Mouse (Mus musculus) forebrain, embryonic 13.5 days (tissue): ENCODE results near the gene Fndc7. TPM values are rescaled to one million over a fixed set of nuclear protein-coding genes. Genes with fewer than 3 reads are reported as not detected.

Experiments
- ATAC-seq: fragments of 200-750 bp; cut with Nextera tagmentation; 2 replicates; pipeline ENCODE4 v1.8.0; 2017
- H3K27ac ChIP-seq: fragments of 300-500 bp; sonication (generic); 2 replicates; pipeline ENCODE4 v1.5.1; 2015; ENCODE audit warnings: inconsistent platforms, mild to moderate bottlenecking, moderate library complexity
- H3K27me3 ChIP-seq: fragments of 300-500 bp; sonication (generic); 2 replicates; pipeline ENCODE4 v1.6.1; 2015; ENCODE audit warnings: mild to moderate bottlenecking, inconsistent platforms
- H3K36me3 ChIP-seq: fragments of 300-500 bp; sonication (generic); 2 replicates; pipeline ENCODE4 v1.6.1; 2015; ENCODE audit warnings: mild to moderate bottlenecking, inconsistent platforms; ENCODE audit not compliant: poor library complexity, severe bottlenecking
- H3K4me1 ChIP-seq: fragments of 300-500 bp; sonication (generic); 2 replicates; pipeline ENCODE4 v1.6.1; 2015; ENCODE audit warnings: inconsistent platforms
- H3K4me2 ChIP-seq: fragments of 300-500 bp; sonication (generic); 2 replicates; pipeline ENCODE4 v1.6.1; 2015; ENCODE audit warnings: inconsistent platforms, mild to moderate bottlenecking, moderate library complexity
- H3K4me3 ChIP-seq: fragments of 300-500 bp; sonication (generic); 2 replicates; pipeline ENCODE4 v1.5.1; 2015; ENCODE audit warnings: mild to moderate bottlenecking, inconsistent platforms
- H3K9ac ChIP-seq: fragments of 300-500 bp; sonication (generic); 2 replicates; pipeline ENCODE4 v1.6.1; 2015; ENCODE audit warnings: mild to moderate bottlenecking, inconsistent platforms
- H3K9me3 ChIP-seq: fragments of 300-500 bp; sonication (generic); replicated peaks from 2 replicates; pipeline ENCODE4 v1.6.1; 2016; ENCODE audit warnings: inconsistent platforms
- WGBS: fragments of 180-500 bp; shearing (Covaris S2); methylation state at CpG from one replicate; pipeline ENCODE4 v1.1.7; 2015; 5-methylcytosine and 5-hydroxymethylcytosine counted together
- polyA plus RNA-seq: library from polyadenylated mRNA; unstranded; fragments of >200 nt; fragmentation: Nextera tagmentation; extraction: Ambion mirVana; gene quantifications from 2 replicates; pipeline ENCODE4 v1.2.1, GENCODE M21; 2015

Fndc7 gene
- polyA plus RNA-seq, 1 experiment from 2014 or later = not detected

- Histone ChIP-seq H3K27ac (no peak overlapping the region), H3K9me3 (no peaks in the 10 kb centered on the region), H3K4me2 (no peak overlapping the region), H3K27me3 (no peaks in the 10 kb centered on the region), H3K4me1 (no peaks in the 10 kb centered on the region), H3K4me3 (no peak overlapping the region), H3K36me3 (peaks cover 10% of the 10 kb centered on the region), H3K9ac (no peak overlapping the region)
- ATAC-seq = no peak
- WGBS = 95% methylated on average over 6 of the region's 6 CpGs
These were observed 58.1 kb downstream of the Fndc7 start for GRCm38 (mm10) chr3:108831750-108832149.

DNA sequence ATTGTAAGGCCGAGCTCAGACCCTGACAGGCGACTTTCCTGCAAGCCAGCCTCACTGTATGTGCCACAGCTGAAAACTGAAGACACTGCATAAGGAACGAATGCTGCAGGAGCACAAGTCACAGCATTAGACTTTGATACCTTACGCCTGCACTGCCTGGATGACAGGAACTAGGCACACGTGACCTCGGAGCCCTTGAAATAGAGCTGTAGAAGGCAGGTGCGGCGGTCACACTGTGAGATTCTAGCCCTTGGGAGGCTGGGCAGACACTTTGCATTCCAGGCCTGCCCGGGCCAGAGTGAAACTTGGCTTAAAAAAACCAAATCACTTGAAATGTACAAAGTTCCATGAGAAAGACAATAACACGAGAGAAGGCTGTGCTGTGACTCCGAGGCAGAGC is 59.3 kb downstream of the Fndc7 start:
- Histone ChIP-seq H3K4me2 (no peak overlapping the region), H3K4me3 (no peak overlapping the region), H3K27me3 (no peaks in the 10 kb centered on the region), H3K36me3 (peaks cover 13% of the 10 kb centered on the region), H3K27ac (no peak overlapping the region), H3K9ac (no peak overlapping the region), H3K4me1 (no peaks in the 10 kb centered on the region), H3K9me3 (no peaks in the 10 kb centered on the region)
- 94% methylated on average over 11 of the region's 11 CpGs for WGBS
- ATAC-seq = no peak

DNA sequence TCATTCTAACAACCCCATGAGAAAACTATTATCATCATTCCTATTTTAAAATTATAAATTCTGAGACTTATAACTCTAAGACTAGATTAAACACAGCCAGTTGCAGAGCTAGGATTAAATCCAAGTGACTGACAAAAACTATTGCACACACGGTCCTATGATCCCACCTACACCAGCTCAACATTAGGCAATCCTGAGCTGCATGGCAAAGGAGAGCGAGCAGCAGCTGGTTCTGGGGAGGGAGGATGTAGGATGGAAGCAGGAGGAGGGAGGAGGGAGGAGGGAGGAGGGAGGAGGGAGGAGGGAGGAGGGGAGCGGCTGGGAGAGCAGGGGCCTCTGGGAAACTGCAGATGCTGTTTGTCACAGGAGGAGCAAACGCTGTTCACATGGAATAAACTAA is 74.2 kb downstream of the Fndc7 start:
- no peak for ATAC-seq
- WGBS = 67% methylated on average over 4 of the region's 4 CpGs
- H3K4me2 ChIP-seq = no peak overlapping the region

GRCm38 (mm10) chr3:108810747-108811263 is 79.0 kb downstream of the Fndc7 start:
- Histone ChIP-seq H3K4me1 (no peaks in the 10 kb centered on the region), H3K27ac (no peak overlapping the region), H3K27me3 (no peaks in the 10 kb centered on the region), H3K4me3 (no peak overlapping the region), H3K4me2 (no peak overlapping the region), H3K36me3 (peaks cover 6% of the 10 kb centered on the region), H3K9ac (no peak overlapping the region), H3K9me3 (no peaks in the 10 kb centered on the region)
- ATAC-seq = no peak
- WGBS = 91% methylated on average over 4 of the region's 4 CpGs

More for the DNA sequence above, 74.2 kb downstream of the Fndc7 start:
- H3K9me3 ChIP-seq = no peaks in the 10 kb centered on the region
- H3K9ac ChIP-seq = no peak overlapping the region
- H3K27ac ChIP-seq = no peak overlapping the region
- H3K4me1 ChIP-seq = no peaks in the 10 kb centered on the region
- H3K27me3 ChIP-seq = no peaks in the 10 kb centered on the region
- H3K4me3 ChIP-seq = no peak overlapping the region
- H3K36me3 ChIP-seq = peaks cover 6% of the 10 kb centered on the region

DNA sequence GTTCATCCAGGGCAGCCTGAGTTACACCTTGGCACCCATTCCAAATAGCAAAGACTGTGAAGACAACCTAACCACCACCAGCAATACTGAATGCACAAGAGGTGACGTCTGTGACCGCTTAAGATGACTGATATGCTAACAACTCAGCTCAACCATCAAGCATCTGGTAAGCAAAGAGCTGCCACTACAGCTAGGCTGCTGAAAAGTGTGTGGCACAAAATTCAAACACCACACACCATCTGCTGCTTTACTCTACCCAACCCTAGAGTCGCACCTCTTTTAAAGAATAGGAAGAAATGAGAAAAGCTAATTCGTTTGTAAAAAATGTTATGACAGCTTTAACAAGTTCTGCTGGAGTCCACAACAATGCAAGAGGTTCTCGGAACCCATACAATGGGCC is 84.2 kb downstream of the Fndc7 start:
- 60% methylated on average over 5 of the region's 5 CpGs for WGBS

More for the DNA sequence above, 84.2 kb downstream of the Fndc7 start:
- H3K27me3 ChIP-seq = no peaks in the 10 kb centered on the region
- no peak overlapping the region for H3K4me2 ChIP-seq
- no peaks in the 10 kb centered on the region for H3K9me3 ChIP-seq
- ATAC-seq = no peak
- H3K36me3 ChIP-seq = peaks cover 35% of the 10 kb centered on the region
- no peak overlapping the region for H3K9ac ChIP-seq
- no peaks in the 10 kb centered on the region for H3K4me1 ChIP-seq
- no peak overlapping the region for H3K27ac ChIP-seq
- H3K4me3 ChIP-seq = no peak overlapping the region

Other genes with a start within 250 kb of the Fndc7 start
- gene Clcc1, start 236.1 kb downstream of the Fndc7 start, polyA plus RNA-seq = 63.4 and 66.3 TPM in 2 replicates
- 64.6 and 69.6 TPM in 2 replicates for gene Gpsm2, start 167.7 kb downstream of the Fndc7 start, polyA plus RNA-seq
- gene Aknad1, start 150.3 kb downstream of the Fndc7 start, polyA plus RNA-seq = not detected in 2 replicates
- 16.0 and 17.1 TPM in 2 replicates for gene Stxbp3, start 49.5 kb downstream of the Fndc7 start, polyA plus RNA-seq
- 74.3 and 74.9 TPM in 2 replicates for gene Prpf38b, start 21.7 kb upstream of the Fndc7 start, polyA plus RNA-seq
- gene Henmt1, start 49.9 kb upstream of the Fndc7 start, polyA plus RNA-seq = 0.56 and 0.73 TPM in 2 replicates
- gene Gm9857, start 50.4 kb upstream of the Fndc7 start, polyA plus RNA-seq = not detected in 2 replicates
- gene Fam102b, start 137.6 kb upstream of the Fndc7 start, polyA plus RNA-seq = 6.3 and 6.7 TPM in 2 replicates
- not detected in 2 replicates for gene Slc25a54, start 190.5 kb upstream of the Fndc7 start, polyA plus RNA-seq
- gene Slc25a24, start 233.1 kb upstream of the Fndc7 start, polyA plus RNA-seq = 7.7 and 9.2 TPM in 2 replicates